Mouse (Mus musculus) olfactory bulb, adult 2 months (tissue): ENCODE results near the gene Galnt2. TPM values are rescaled to one million over a fixed set of nuclear protein-coding genes. Genes with fewer than 3 reads are reported as not detected.

Experiments
- H3K27ac ChIP-seq: fragments of 200-500 bp; 2 replicates; pipeline ENCODE4 v1.5.1; 2012; ENCODE audit warnings: low read depth, low read length; ENCODE audit not compliant: insufficient read depth
- H3K4me1 ChIP-seq: fragments of 200-500 bp; 2 replicates; pipeline ENCODE4 v1.6.1; 2012; ENCODE audit warnings: low read length; ENCODE audit not compliant: control insufficient read depth, insufficient read depth
- H3K4me3 ChIP-seq: fragments of 200-500 bp; 2 replicates; pipeline ENCODE4 v1.5.1; 2012; ENCODE audit warnings: mild to moderate bottlenecking, low read depth, low read length, moderate library complexity; ENCODE audit not compliant: insufficient read depth
- CTCF ChIP-seq: fragments of 200-500 bp; IDR thresholded peaks from 2 replicates; pipeline ENCODE4 v1.5.1; 2012; ENCODE audit warnings: low read depth, mild to moderate bottlenecking, low read length, moderate library complexity; ENCODE audit not compliant: insufficient read depth
- POLR2A ChIP-seq: fragments of 200-500 bp; IDR thresholded peaks from 2 replicates; pipeline ENCODE4 v1.6.1; 2012; ENCODE audit warnings: mild to moderate bottlenecking, low read depth, low read length, moderate library complexity; ENCODE audit not compliant: insufficient read depth
- WGBS: fragments of 180-500 bp; shearing (Covaris S2); methylation state at CpG from one replicate; pipeline ENCODE4 v1.1.7; 2018; 5-methylcytosine and 5-hydroxymethylcytosine counted together
- polyA plus RNA-seq: library from polyadenylated mRNA; stranded (reverse); fragments of >200 nt; gene quantifications from 2 replicates; pipeline ENCODE4 v1.2.4, GENCODE M21; 2012; ENCODE audit warnings: low replicate concordance; ENCODE audit not compliant: missing spikeins, insufficient read depth, insufficient read length

The Galnt2 gene
- polyA plus RNA-seq, 1 experiment, result not detected

DNA sequence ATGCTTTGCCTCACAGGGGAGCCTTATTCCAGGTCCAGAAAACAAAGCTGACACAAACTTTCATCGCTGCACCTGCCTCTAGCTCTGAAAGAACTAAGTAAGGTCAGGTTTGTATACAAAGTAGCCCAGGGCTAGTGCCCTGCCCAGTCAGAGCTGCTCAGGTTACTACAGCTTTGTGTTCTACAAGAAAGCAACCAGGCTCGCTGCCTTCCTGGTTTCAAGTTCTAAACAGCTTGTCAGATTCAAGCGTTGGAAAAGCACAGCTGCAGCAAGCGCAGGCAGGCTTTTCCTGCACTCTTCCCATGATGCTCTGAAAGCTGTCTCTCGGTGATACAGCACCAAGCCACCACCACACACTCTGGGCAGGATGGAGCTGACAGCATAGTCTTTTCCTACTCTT lies 34.4 kb upstream of the Galnt2 start:
- Histone ChIP-seq H3K4me1 (peaks cover 29% of the 10 kb centered on the region), H3K27ac (no peak overlapping the region), H3K4me3 (no peak overlapping the region)
- 35% methylated on average over 5 of the region's 5 CpGs for WGBS
- TF ChIP-seq CTCF, result no peak
- TF ChIP-seq POLR2A, result no peak

DNA sequence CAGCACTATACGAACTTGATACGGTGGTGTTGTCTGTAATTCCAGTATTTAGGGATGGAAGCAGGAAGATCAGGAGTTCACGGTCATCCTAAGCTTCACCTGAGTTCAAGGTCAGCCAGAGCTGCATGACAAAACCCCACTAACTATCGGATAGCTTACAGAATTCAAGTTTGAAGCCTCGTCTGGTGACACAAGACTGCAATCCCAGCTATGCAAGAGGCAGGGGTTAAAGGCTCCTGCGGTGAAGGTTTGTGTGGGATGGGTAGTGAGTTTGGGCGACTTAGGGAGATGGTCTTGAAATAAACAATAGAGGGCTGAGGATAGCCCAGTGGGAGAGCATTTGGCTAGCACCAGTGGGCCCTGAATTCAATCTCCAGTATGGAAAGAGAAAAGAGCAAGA lies 33.0 kb upstream of the Galnt2 start:
- no peak for TF ChIP-seq POLR2A
- no peak for TF ChIP-seq CTCF
- WGBS, result 90% methylated on average over 7 of the region's 7 CpGs
- H3K4me3 ChIP-seq, result no peak overlapping the region
- H3K4me1 ChIP-seq, result peaks cover 24% of the 10 kb centered on the region
- no peak overlapping the region for H3K27ac ChIP-seq

DNA sequence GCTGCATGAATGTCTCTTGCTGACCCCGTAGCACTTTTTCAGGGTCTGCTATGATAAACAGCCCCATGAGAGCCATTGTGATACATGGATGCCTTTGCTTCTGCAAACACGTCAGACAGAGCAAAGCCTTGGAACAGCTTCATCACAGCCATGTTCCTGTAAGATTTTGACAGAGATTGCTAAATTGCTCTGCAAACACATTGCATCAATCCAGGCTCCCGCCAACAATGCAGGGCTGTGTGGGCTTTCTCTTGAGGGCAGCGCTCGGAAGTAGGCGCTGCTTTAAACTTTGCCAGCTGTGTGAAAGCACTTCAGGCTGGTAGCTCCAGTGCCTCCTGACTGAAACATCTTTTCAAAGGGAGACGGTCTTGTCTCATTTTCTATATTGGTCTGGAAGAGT lies 30.8 kb upstream of the Galnt2 start:
- H3K27ac ChIP-seq, result no peak overlapping the region
- 54% methylated on average over 7 of the region's 7 CpGs for WGBS
- peaks cover 21% of the 10 kb centered on the region for H3K4me1 ChIP-seq
- TF ChIP-seq CTCF (no peak), POLR2A (no peak)
- no peak overlapping the region for H3K4me3 ChIP-seq

GRCm38 (mm10) chr8:124201706-124202105 lies 29.5 kb upstream of the Galnt2 start:
- Histone ChIP-seq H3K27ac (no peak overlapping the region), H3K4me3 (no peak overlapping the region), H3K4me1 (peaks cover 11% of the 10 kb centered on the region)
- WGBS, result 90% methylated on average over 8 of the region's 8 CpGs
- TF ChIP-seq CTCF, result no peak
- no peak for TF ChIP-seq POLR2A

- 95% methylated on average over 5 of the region's 5 CpGs for WGBS
- peaks cover 11% of the 10 kb centered on the region for H3K4me1 ChIP-seq
- H3K27ac ChIP-seq, result no peak overlapping the region
- H3K4me3 ChIP-seq, result no peak overlapping the region
- TF ChIP-seq CTCF (no peak), POLR2A (no peak)
Measured at GRCm38 (mm10) chr8:124202895-124203294, 28.3 kb upstream of the Galnt2 start.

GRCm38 (mm10) chr8:124204001-124204601 lies 27.1 kb upstream of the Galnt2 start:
- no peak overlapping the region for H3K4me3 ChIP-seq
- TF ChIP-seq CTCF (no peak), POLR2A (no peak)
- no peak overlapping the region for H3K27ac ChIP-seq
- peaks cover 11% of the 10 kb centered on the region for H3K4me1 ChIP-seq
- 53% methylated on average over 13 of the region's 13 CpGs for WGBS

DNA sequence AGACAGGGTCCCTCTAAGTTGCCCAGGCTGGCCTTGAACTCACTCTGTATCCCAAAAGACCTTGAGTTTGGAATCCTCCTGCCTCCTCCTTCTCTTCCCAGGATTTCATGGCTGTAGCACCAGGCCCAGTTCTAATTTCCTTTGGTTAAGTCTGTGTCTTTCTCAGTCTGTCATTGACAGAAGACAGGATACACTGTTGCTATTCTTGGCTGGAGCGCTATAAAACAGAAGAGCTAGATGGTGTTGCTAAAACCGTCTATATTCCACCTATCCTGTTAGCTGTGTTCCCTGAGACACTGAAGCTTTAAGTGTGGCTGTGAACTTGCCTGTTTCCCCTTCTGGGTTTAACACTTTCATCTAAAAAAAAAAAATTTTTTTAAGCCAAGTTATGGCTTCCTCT lies 19.0 kb upstream of the Galnt2 start:
- Histone ChIP-seq H3K27ac (no peak overlapping the region), H3K4me3 (no peak overlapping the region), H3K4me1 (no peaks in the 10 kb centered on the region)
- TF ChIP-seq CTCF, result no peak
- no peak for TF ChIP-seq POLR2A
- 69% methylated on average over 2 of the region's 2 CpGs for WGBS

DNA sequence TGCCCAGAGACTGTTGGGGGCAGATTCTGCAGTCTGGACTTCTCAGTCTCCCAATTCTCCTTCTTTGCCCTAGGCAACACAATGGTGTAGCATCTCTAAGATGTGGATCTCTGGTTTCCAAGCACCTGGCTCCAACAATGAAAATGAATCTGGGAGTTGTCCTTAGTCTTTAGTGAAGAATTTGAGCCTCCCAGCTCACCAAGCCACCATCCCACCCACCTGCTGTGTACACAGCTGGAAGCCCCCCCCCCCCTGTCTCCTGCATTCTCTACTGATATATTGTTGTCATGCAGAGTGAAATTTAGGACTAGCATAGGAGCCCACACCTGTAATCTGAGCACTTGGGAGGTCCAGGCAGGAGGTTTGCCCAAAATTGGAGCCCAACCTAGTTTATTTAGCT lies 14.2 kb upstream of the Galnt2 start:
- no peak for TF ChIP-seq POLR2A
- TF ChIP-seq CTCF, result no peak
- no peak overlapping the region for H3K27ac ChIP-seq
- no peaks in the 10 kb centered on the region for H3K4me1 ChIP-seq
- no peak overlapping the region for H3K4me3 ChIP-seq

GRCm38 (mm10) chr8:124229883-124230282 lies 1.3 kb upstream of the Galnt2 start:
- H3K4me3 ChIP-seq, result no peak overlapping the region
- no peak overlapping the region for H3K27ac ChIP-seq
- 87% methylated on average over 2 of the region's 2 CpGs for WGBS
- TF ChIP-seq CTCF (no peak), POLR2A (no peak)
- peaks cover 22% of the 10 kb centered on the region for H3K4me1 ChIP-seq
